Mouse (Mus musculus): ENCODE data around the gene Lrrn2. TPM values are rescaled to one million over a fixed set of nuclear protein-coding genes. Genes with fewer than 3 reads are reported as not detected.

Lrrn2 gene
- total RNA-seq, 2 experiments from 2014 or later = 3.0 to 5.6 TPM

- DNase-seq = peak; percentile 31 to 44
- intact Hi-C loops (cut with DNase I) = no loop called here
These were observed 1.1 kb downstream of the Lrrn2 start for GRCm38 (mm10) chr1:132881041-132881761.

- intact Hi-C loops (cut with DNase I) = no loop called here
- DNase-seq = no peak
These were observed 1.8 kb downstream of the Lrrn2 start for GRCm38 (mm10) chr1:132881836-132882235.

- peak in 1 of 2 experiments; percentile 11 for DNase-seq
- intact Hi-C loops (cut with DNase I) = no loop called here
These were observed 5.6 kb downstream of the Lrrn2 start for GRCm38 (mm10) chr1:132885701-132886100.

GRCm38 (mm10) chr1:132886626-132887025 lies 6.6 kb downstream of the Lrrn2 start:
- intact Hi-C loops (cut with DNase I) = no loop called here
- no peak for DNase-seq

GRCm38 (mm10) chr1:132888811-132889210 lies 8.7 kb downstream of the Lrrn2 start:
- intact Hi-C loops (cut with DNase I) = no loop called here
- no peak for DNase-seq

GRCm38 (mm10) chr1:132890161-132890794 lies 10.2 kb downstream of the Lrrn2 start:
- no peak for DNase-seq
- intact Hi-C loops (cut with DNase I) = no loop called here

- no peak for DNase-seq
- intact Hi-C loops (cut with DNase I) = no loop called here
These were observed 12.0 kb downstream of the Lrrn2 start for GRCm38 (mm10) chr1:132892065-132892464.

GRCm38 (mm10) chr1:132893311-132894077 lies 13.4 kb downstream of the Lrrn2 start:
- intact Hi-C loops (cut with DNase I) = no loop called here
- DNase-seq = peak; percentile 32 to 41

GRCm38 (mm10) chr1:132899029-132899428 lies 19.0 kb downstream of the Lrrn2 start:
- intact Hi-C loops (cut with DNase I) = no loop called here
- DNase-seq = no peak

- intact Hi-C loops (cut with DNase I) = no loop called here
- no peak for DNase-seq
These were observed 19.6 kb downstream of the Lrrn2 start for GRCm38 (mm10) chr1:132899626-132900025.

GRCm38 (mm10) chr1:132900945-132901344 lies 20.9 kb downstream of the Lrrn2 start:
- no peak for DNase-seq
- intact Hi-C loops (cut with DNase I) = no loop called here

- intact Hi-C loops (cut with DNase I) = no loop called here
- no peak for DNase-seq
These were observed 23.4 kb downstream of the Lrrn2 start for GRCm38 (mm10) chr1:132903519-132903918.

- no peak for DNase-seq
- intact Hi-C loops (cut with DNase I) = no loop called here
These were observed 29.0 kb downstream of the Lrrn2 start for GRCm38 (mm10) chr1:132909090-132909489.

- no peak for DNase-seq
- intact Hi-C loops (cut with DNase I) = no loop called here
These were observed 29.9 kb downstream of the Lrrn2 start for GRCm38 (mm10) chr1:132909951-132910350.

GRCm38 (mm10) chr1:132910414-132911041 lies 30.5 kb downstream of the Lrrn2 start:
- DNase-seq = no peak
- intact Hi-C loops (cut with DNase I) = no loop called here

- intact Hi-C loops (cut with DNase I) = no loop called here
- no peak for DNase-seq
These were observed 35.9 kb downstream of the Lrrn2 start for GRCm38 (mm10) chr1:132915849-132916493.

GRCm38 (mm10) chr1:132917554-132917953 lies 37.5 kb downstream of the Lrrn2 start:
- DNase-seq = no peak
- intact Hi-C loops (cut with DNase I) = no loop called here

GRCm38 (mm10) chr1:132918117-132918680 lies 38.1 kb downstream of the Lrrn2 start:
- peak; percentile 22 to 26 for DNase-seq
- intact Hi-C loops (cut with DNase I) = no loop called here

GRCm38 (mm10) chr1:132919258-132919657 lies 39.2 kb downstream of the Lrrn2 start:
- intact Hi-C loops (cut with DNase I) = no loop called here
- DNase-seq = no peak

GRCm38 (mm10) chr1:132921071-132921470 lies 41.0 kb downstream of the Lrrn2 start:
- intact Hi-C loops (cut with DNase I) = no loop called here
- no peak for DNase-seq

Data from heart, postnatal 14 days (tissue).